Mouse (Mus musculus): ENCODE data around the gene St5.

DNA sequence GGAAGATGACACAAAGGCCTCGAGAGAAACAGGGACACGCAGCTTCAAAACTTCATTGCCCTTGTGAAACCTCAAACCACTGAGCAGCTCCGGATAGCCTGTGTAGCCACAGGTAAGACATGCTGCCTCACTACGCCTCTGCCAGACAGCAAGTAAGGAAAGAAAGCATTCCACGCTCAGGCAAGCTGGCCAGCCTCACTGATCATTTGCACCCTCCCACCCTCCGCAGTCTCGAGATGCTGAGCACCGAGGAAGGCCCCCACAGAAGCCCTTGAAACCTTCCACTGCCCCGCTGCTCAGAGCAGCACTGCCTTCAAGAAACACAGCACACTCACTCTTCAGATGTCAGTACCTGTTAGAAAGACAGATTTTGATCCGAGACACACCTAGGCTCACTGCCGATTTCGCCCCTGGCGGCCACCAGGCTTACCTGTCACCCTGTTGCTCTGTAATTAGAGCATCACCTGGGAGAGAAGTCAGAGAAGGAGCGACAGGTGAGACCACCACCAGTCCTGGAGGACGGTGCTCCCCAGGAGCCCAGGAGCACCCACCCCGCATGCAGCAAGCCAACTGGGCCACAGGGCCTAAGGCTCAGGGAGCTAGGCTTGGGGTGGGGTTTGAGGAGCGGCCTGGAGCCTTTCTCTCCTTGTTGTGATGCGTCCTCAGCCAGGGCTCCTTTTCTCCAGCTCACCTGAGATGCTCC, 210.6 kb downstream of the St5 start:
- TF ChIP-seq CTCF (IDR thresholded peaks at IDR 0.05; ENCODE audit: borderline replicate concordance, control insufficient read depth, extremely low read depth, insufficient read depth, low read length, poor library complexity) (no peak), POLR2A (IDR thresholded peaks at IDR 0.05; ENCODE audit: control insufficient read depth, extremely low read depth, insufficient read depth, low read length, poor library complexity) (no peak)
